10 mouse cellular contexts compared by ENCODE assay signal in the genomic region with DNA sequence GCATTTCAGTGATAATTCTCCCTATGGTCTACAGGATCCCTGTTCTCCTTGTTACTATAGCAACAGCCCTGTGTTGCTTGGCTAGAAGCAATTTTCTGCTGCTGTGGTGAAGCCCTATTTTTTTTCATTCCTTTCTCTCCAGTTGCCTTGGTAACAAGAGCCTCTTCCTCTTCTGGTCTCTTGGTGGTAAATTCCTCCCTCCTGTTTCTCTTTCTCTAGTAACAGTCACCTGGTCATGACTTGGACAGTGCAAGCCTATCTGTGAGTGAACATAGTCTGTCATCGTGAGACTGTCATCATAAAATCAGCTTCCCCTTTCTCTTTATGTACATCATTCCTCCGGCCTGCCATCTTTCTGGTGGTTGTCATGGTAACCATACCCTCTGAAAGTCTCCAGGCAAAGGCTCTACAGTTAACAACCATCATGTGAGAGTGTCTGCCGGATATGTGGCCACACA. TPM values are rescaled to one million over a fixed set of nuclear protein-coding genes. Genes with fewer than 3 reads are reported as not detected.
DNase-seq lines count a peak whose midpoint lies in the region; ATAC-seq lines count a peak whose summit lies in the region.
"Had no signal": no experiment of that assay in that cellular context is flagged by ENCODE, and none has a peak within 500 bp of the region (broad histone marks: within the 10 kb centered on the region; RNA-seq: fewer than 3 reads in every experiment).

No protein-coding gene starts in this region.

- H3K9ac ChIP-seq in hindbrain, embryonic 13.5 days: peak overlapping the region; percentile 58; the same call in 1 of the 2 replicates
- H3K9ac ChIP-seq in midbrain, embryonic 16.5 days (ENCODE audit: low read depth, low read length): no peak overlapping the region

- H3K9me3 ChIP-seq in hindbrain, embryonic 13.5 days: no peaks in the 10 kb centered on the region
- no peaks in the 10 kb centered on the region for H3K9me3 ChIP-seq in midbrain, embryonic 16.5 days (replicated peaks; ENCODE audit: control insufficient read depth, low read length, poor library complexity, severe bottlenecking)

- intact Hi-C loops in heart, postnatal 25 days (cut with DNase I): no loop called here

- peak; percentile 82 for ATAC-seq in hindbrain, embryonic 13.5 days (ENCODE audit: low FRiP score)
- ATAC-seq in midbrain, embryonic 16.5 days: peak; percentile 83

- peak overlapping the region; percentile 7; the same call in 1 of the 2 replicates for H3K4me3 ChIP-seq in hindbrain, embryonic 13.5 days
- no peak overlapping the region for H3K4me3 ChIP-seq in midbrain, embryonic 16.5 days (ENCODE audit: low read depth, low read length)

- no peaks in the 10 kb centered on the region for H3K27me3 ChIP-seq in hindbrain, embryonic 13.5 days
- no peaks in the 10 kb centered on the region for H3K27me3 ChIP-seq in midbrain, embryonic 16.5 days (ENCODE audit: control insufficient read depth, insufficient read depth, low read depth, low read length)

- peak; percentile 49 to 59 for DNase-seq in B cell, adult 2 months
- peak; percentile 82 for DNase-seq in embryo, embryonic 10 days (ENCODE audit: low spot score)
- no peak for DNase-seq in urinary bladder, adult 18-20 months (ENCODE audit: low spot score in 2 of 2)
- DNase-seq in adrenal gland, adult 18-20 months (ENCODE audit: low spot score in 2 of 2): no peak
- DNase-seq in adipocyte (ENCODE audit: low spot score): no peak
- no peak for DNase-seq in heart, postnatal 25 days (ENCODE audit: low spot score)
- DNase-seq: lung, postnatal 14 days; thymus, postnatal 14 days had no signal

- no peaks in the 10 kb centered on the region for H3K36me3 ChIP-seq in hindbrain, embryonic 13.5 days
- H3K36me3 ChIP-seq in midbrain, embryonic 16.5 days (ENCODE audit: control insufficient read depth, insufficient read depth, low read length): no peaks in the 10 kb centered on the region

- H3K4me1 ChIP-seq in hindbrain, embryonic 13.5 days (replicated peaks): peaks cover 57% of the 10 kb centered on the region
- H3K4me1 ChIP-seq in midbrain, embryonic 16.5 days (ENCODE audit: control insufficient read depth, insufficient read depth, low read length): peaks cover 50% of the 10 kb centered on the region

- peak overlapping the region; percentile 99 for H3K27ac ChIP-seq in hindbrain, embryonic 13.5 days
- peak overlapping the region; percentile 99 for H3K27ac ChIP-seq in midbrain, embryonic 16.5 days (ENCODE audit: low read length)

- 9% methylated on average over 3 of the region's 3 CpGs for WGBS in hindbrain, embryonic 13.5 days
- 6% methylated on average over 3 of the region's 3 CpGs for WGBS in midbrain, embryonic 16.5 days

- peak overlapping the region; percentile 48 for H3K4me2 ChIP-seq in hindbrain, embryonic 13.5 days
- H3K4me2 ChIP-seq in midbrain, embryonic 16.5 days (ENCODE audit: low read length): peak overlapping the region; percentile 54

RNA-seq across cellular contexts. Expression of a gene that starts 2.4 kb away (rescaled TPM):
- polyA plus RNA-seq in hindbrain, embryonic 13.5 days (2015; fragmentation: Nextera tagmentation; extraction: Ambion mirVana): 25.4 and 27.1 TPM in 2 replicates
- 25.3 and 25.9 TPM in 2 replicates for polyA plus RNA-seq in midbrain, embryonic 16.5 days (2015; fragmentation: Nextera tagmentation; extraction: Ambion mirVana)
- total RNA-seq in adrenal gland, adult 18-20 months (2021): 10 to 100 TPM; 18.2 to 19.7 TPM
- total RNA-seq in heart, postnatal 25 days (2021): 1 to 10 TPM; 5.4 to 6.4 TPM

RNA-seq across cellular contexts. Expression of a gene that starts 18.5 kb away (rescaled TPM):
- polyA plus RNA-seq in hindbrain, embryonic 13.5 days (2015; fragmentation: Nextera tagmentation; extraction: Ambion mirVana): 75.9 and 77.3 TPM in 2 replicates
- 58.9 and 68.8 TPM in 2 replicates for polyA plus RNA-seq in midbrain, embryonic 16.5 days (2015; fragmentation: Nextera tagmentation; extraction: Ambion mirVana)
- 1 to 10 TPM; 2.2 to 2.9 TPM for total RNA-seq in adrenal gland, adult 18-20 months (2021)
- under 1 TPM; 0.08 to 0.53 TPM for total RNA-seq in heart, postnatal 25 days (2021)

RNA-seq across cellular contexts. Expression of a gene that starts 53.0 kb away (rescaled TPM):
- polyA plus RNA-seq in hindbrain, embryonic 13.5 days (2015; fragmentation: Nextera tagmentation; extraction: Ambion mirVana): 29.6 and 36.7 TPM in 2 replicates
- 32.3 and 33.5 TPM in 2 replicates for polyA plus RNA-seq in midbrain, embryonic 16.5 days (2015; fragmentation: Nextera tagmentation; extraction: Ambion mirVana)
- 10 to 100 TPM; 17.3 to 27.3 TPM for total RNA-seq in adrenal gland, adult 18-20 months (2021)
- total RNA-seq in heart, postnatal 25 days (2021): not detected

Comparison
In these comparisons a context has a peak if more than half of its experiments do, and no peak if none do; other contexts are left out.
1. DNase-seq: peak in B cell, adult 2 months (2 of 2) and embryo, embryonic 10 days (single experiment); none in urinary bladder, adult 18-20 months (0 of 2), adrenal gland, adult 18-20 months (0 of 2), adipocyte (single experiment) and heart, postnatal 25 days (single experiment).
2. RNA of a gene that starts 53.0 kb away (total RNA-seq): 17.3 to 27.3 TPM in adrenal gland, adult 18-20 months; not detected in heart, postnatal 25 days; every median in the first group is over 10 times any median in the second.